Mouse (Mus musculus): ENCODE data around the gene Efcab11. TPM values are rescaled to one million over a fixed set of nuclear protein-coding genes. Genes with fewer than 3 reads are reported as not detected.

The Efcab11 gene
- polyA plus RNA-seq, 1 experiment from 2014 or later, result 24.9 TPM

GRCm38 (mm10) chr12:99671162-99671865 lies 212.9 kb downstream of the Efcab11 start:
- Histone ChIP-seq H3K36me3 (replicated peaks) (no peaks in the 10 kb centered on the region), H3K27ac (no peak overlapping the region), H3K9me3 (no peaks in the 10 kb centered on the region), H3K27me3 (ENCODE audit: poor library complexity, severe bottlenecking) (no peaks in the 10 kb centered on the region), H3K4me3 (no peak overlapping the region), H3K4me1 (peaks cover 13% of the 10 kb centered on the region)
- no peak for DNase-seq (ENCODE audit: extremely low spot score, low spot score)
- 90% methylated on average over 12 of the region's 12 CpGs for WGBS

DNA sequence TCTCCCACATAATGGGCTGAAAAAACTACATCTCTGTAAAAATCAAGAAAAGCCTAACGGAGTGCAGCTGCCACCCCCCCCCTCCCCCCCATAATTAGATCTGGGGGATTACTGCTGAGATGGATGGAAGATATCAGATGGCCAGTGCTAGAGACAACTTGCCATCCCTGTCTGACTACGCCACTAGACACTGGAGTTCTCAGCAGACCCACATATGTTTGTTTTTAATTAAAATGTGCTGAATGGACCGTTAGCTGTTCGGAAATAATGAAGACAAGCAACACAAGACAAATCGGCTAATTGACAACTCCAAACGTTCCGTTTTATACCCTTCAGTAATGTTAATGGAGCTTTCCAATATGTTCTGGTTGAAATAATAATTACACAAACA lies 213.5 kb downstream of the Efcab11 start:
- DNase-seq (ENCODE audit: extremely low spot score, low spot score), result no peak
- H3K27ac ChIP-seq, result 0 out of 2 replicates have a peak overlapping the region, but pooled peaks have one; percentile 0
- H3K4me3 ChIP-seq, result no peak overlapping the region

GRCm38 (mm10) chr12:99669976-99670761 lies 214.1 kb downstream of the Efcab11 start:
- Histone ChIP-seq H3K36me3 (replicated peaks) (no peaks in the 10 kb centered on the region), H3K4me1 (peaks cover 13% of the 10 kb centered on the region), H3K4me3 (no peak overlapping the region), H3K27ac (peak overlapping the region; percentile 0; the same call in 1 of the 2 replicates), H3K9me3 (no peaks in the 10 kb centered on the region), H3K27me3 (ENCODE audit: poor library complexity, severe bottlenecking) (no peaks in the 10 kb centered on the region)
- 82% methylated on average over 26 of the region's 26 CpGs for WGBS
- DNase-seq (ENCODE audit: extremely low spot score, low spot score), result no peak

More for the DNA sequence above, 213.5 kb downstream of the Efcab11 start:
- peaks cover 13% of the 10 kb centered on the region for H3K4me1 ChIP-seq
- H3K27me3 ChIP-seq (ENCODE audit: poor library complexity, severe bottlenecking), result no peaks in the 10 kb centered on the region
- WGBS, result 80% methylated on average over 7 of the region's 7 CpGs
- no peaks in the 10 kb centered on the region for H3K36me3 ChIP-seq (replicated peaks)
- no peaks in the 10 kb centered on the region for H3K9me3 ChIP-seq

- Histone ChIP-seq H3K36me3 (replicated peaks) (no peaks in the 10 kb centered on the region), H3K9me3 (peaks cover 9% of the 10 kb centered on the region), H3K27me3 (ENCODE audit: poor library complexity, severe bottlenecking) (no peaks in the 10 kb centered on the region), H3K27ac (no peak overlapping the region), H3K4me3 (no peak overlapping the region), H3K4me1 (no peaks in the 10 kb centered on the region)
- WGBS, result 91% methylated on average over 19 of the region's 19 CpGs
- DNase-seq (ENCODE audit: extremely low spot score, low spot score), result no peak
Observed at GRCm38 (mm10) chr12:99654991-99655880, 229.0 kb downstream of the Efcab11 start.

- Histone ChIP-seq H3K4me1 (no peaks in the 10 kb centered on the region), H3K9me3 (no peaks in the 10 kb centered on the region), H3K36me3 (replicated peaks) (no peaks in the 10 kb centered on the region), H3K27ac (no peak overlapping the region), H3K27me3 (ENCODE audit: poor library complexity, severe bottlenecking) (no peaks in the 10 kb centered on the region), H3K4me3 (no peak overlapping the region)
- 76% methylated on average over 6 of the region's 6 CpGs for WGBS
- DNase-seq (ENCODE audit: extremely low spot score, low spot score), result no peak
Observed at GRCm38 (mm10) chr12:99652459-99652858, 231.8 kb downstream of the Efcab11 start.

GRCm38 (mm10) chr12:99649732-99650131 lies 234.5 kb downstream of the Efcab11 start:
- Histone ChIP-seq H3K4me1 (no peaks in the 10 kb centered on the region), H3K27ac (no peak overlapping the region), H3K36me3 (replicated peaks) (no peaks in the 10 kb centered on the region; the same call in 1 of the 2 replicates), H3K4me3 (no peak overlapping the region), H3K27me3 (ENCODE audit: poor library complexity, severe bottlenecking) (no peaks in the 10 kb centered on the region), H3K9me3 (peaks cover 14% of the 10 kb centered on the region)
- DNase-seq (ENCODE audit: extremely low spot score, low spot score), result no peak
- WGBS, result 62% methylated on average over 2 of the region's 2 CpGs

DNA sequence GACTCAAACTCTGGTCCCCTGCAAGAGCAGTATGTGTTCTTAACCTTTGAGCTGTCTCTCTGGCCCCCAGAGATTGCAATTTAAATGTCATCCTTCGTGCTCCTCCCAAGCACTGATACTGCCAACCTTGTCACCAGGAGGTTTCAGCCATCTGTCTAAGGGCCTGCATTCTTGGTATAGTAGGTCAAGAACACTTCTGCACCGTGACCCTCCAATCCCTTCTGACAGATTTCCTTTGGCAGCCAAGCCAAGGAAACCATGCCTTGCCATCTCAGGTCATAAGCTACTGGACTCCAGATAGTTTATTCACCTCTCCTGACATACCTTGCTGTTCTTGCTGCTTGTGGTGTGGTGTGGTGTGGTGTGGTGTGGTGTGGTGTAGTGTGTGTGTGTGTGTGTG lies 235.5 kb downstream of the Efcab11 start:
- WGBS, result 86% methylated on average over 2 of the region's 2 CpGs
- Histone ChIP-seq H3K27me3 (ENCODE audit: poor library complexity, severe bottlenecking) (no peaks in the 10 kb centered on the region), H3K36me3 (replicated peaks) (no peaks in the 10 kb centered on the region; the same call in 1 of the 2 replicates), H3K4me3 (no peak overlapping the region), H3K27ac (no peak overlapping the region), H3K9me3 (peaks cover 24% of the 10 kb centered on the region), H3K4me1 (no peaks in the 10 kb centered on the region)
- no peak for DNase-seq (ENCODE audit: extremely low spot score, low spot score)

- H3K9me3 ChIP-seq, result peaks cover 40% of the 10 kb centered on the region
- H3K27me3 ChIP-seq (ENCODE audit: poor library complexity, severe bottlenecking), result peaks cover 7% of the 10 kb centered on the region
- 94% methylated on average over 11 of the region's 11 CpGs for WGBS
- DNase-seq (ENCODE audit: extremely low spot score, low spot score), result no peak
- no peak overlapping the region for H3K27ac ChIP-seq
- no peak overlapping the region for H3K4me3 ChIP-seq
- H3K4me1 ChIP-seq, result no peaks in the 10 kb centered on the region
- H3K36me3 ChIP-seq (replicated peaks), result no peaks in the 10 kb centered on the region; the same call in 1 of the 2 replicates
Observed at GRCm38 (mm10) chr12:99646556-99647354, 237.5 kb downstream of the Efcab11 start.

DNA sequence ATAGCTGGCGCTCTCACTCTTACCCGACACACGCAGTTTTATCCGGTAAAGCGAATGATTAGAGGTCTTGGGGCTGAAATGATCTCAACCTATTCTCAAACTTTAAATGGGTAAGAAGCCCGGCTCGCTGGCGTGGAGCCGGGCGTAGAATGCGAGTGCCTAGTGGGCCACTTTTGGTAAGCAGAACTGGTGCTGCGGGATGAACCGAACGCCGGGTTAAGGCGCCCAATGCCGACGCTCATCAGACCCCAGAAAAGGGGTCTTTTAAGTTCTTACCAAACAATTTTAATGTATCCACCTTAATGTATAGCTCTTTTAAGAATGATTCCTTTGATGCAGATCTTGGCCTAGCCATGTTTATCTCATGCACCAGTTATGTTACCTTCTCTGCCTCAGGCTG lies 238.8 kb downstream of the Efcab11 start:
- H3K27me3 ChIP-seq (ENCODE audit: poor library complexity, severe bottlenecking), result peaks cover 9% of the 10 kb centered on the region
- 95% methylated on average over 18 of the region's 18 CpGs for WGBS
- H3K27ac ChIP-seq, result no peak overlapping the region
- no peak for DNase-seq (ENCODE audit: extremely low spot score, low spot score)
- peaks cover 12% of the 10 kb centered on the region for H3K4me1 ChIP-seq
- H3K36me3 ChIP-seq (replicated peaks), result no peaks in the 10 kb centered on the region; the same call in 1 of the 2 replicates
- H3K4me3 ChIP-seq, result no peak overlapping the region
- H3K9me3 ChIP-seq, result peaks cover 40% of the 10 kb centered on the region

- DNase-seq (ENCODE audit: extremely low spot score, low spot score), result no peak
- no peaks in the 10 kb centered on the region; the same call in 1 of the 2 replicates for H3K36me3 ChIP-seq (replicated peaks)
- peaks cover 12% of the 10 kb centered on the region for H3K27me3 ChIP-seq (ENCODE audit: poor library complexity, severe bottlenecking)
- no peak overlapping the region for H3K4me3 ChIP-seq
- no peak overlapping the region for H3K27ac ChIP-seq
- H3K4me1 ChIP-seq, result peaks cover 17% of the 10 kb centered on the region
- peaks cover 40% of the 10 kb centered on the region for H3K9me3 ChIP-seq
- WGBS, result 94% methylated on average over 37 of the region's 37 CpGs
Observed at GRCm38 (mm10) chr12:99644966-99645365, 239.3 kb downstream of the Efcab11 start.
